Mouse (Mus musculus): ENCODE measurements at regions not wholly inside any gene's neighbourhood (a gene's known extent, or its start where the extent isn't known, plus 50 kb on each side); places are given as distances from the start of the nearest gene placed in this dataset.
"Not testable (repeated sequence)": the region's sequence is repeated elsewhere in the genome, so short reads cannot be mapped to it uniquely, and the experiment has no call there.

DNA sequence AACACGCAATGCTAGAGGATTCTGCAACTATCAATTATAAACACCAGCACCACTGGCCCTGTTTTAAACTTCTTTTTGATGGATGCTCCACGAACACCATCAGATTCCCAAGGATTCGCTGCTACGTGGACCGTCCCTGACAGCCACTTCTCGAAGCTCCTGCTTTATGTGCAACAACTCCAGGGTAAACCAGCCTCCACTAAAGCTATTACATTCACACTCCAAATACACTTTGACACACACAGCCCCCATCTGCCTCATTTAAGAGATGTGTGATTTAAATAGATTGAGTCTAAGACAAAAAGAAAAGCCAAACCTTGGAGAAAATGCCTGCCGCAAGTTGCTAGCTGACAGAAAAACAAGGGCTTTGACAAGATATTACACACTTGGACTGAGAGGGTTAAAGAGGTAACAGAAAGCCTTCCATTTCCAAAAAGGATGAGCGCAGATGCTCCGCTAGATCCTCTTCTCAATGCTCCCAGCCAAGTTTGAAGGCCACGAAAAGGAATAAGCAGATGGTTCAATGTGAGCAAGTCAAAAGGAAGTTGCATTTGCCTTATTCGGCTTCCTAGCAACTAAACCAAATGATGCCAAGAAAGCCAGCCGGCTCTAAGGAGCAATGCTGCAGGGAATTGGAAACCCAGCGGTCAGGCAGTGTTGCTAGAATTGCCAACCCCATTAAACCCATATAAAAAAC lies 54.0 kb upstream of the Cnep1r1 start:
- peak; percentile 24 for DNase-seq

DNA sequence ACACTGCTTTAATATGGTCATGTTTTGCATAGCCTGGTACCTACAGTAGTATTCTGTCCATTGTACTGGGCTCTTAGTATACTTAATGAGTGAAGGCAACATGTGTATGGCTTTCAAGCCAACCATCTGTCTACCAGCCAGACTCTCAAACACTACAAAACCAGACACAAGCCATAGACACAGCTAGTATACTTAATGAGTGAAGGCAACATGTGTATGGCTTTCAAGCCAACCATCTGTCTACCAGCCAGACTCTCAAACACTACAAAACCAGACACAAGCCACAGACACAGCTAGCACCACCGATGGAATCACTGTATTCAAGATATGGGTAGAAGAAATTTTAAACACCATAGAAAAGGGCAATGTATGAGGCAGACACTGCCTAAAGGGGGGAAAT lies 59.5 kb upstream of the Cnep1r1 start:
- DNase-seq = not testable (repeated sequence)

- no peak for DNase-seq
These were observed 60.8 kb upstream of the Cnep1r1 start for GRCm38 (mm10) chr8:88057686-88058234.

DNA sequence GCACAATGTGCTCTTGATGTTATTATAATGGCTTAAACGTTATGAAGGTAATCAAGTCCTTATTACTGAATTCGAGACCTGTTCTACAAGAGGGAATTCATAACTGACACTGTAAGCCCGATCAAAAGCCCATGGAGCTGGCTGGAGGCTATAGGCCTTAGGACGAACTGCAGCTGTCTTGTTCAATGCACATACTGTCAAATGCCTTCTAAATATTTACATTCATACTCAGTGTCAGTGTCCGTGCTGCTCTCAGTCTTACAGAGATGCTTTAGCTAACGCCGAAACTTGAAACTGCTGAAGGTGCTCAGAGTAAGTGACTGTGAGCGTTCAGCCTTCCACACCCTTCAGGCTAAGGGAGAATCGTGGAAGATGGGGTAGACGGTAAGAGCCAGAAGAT lies 67.9 kb upstream of the Cnep1r1 start:
- DNase-seq = no peak

GRCm38 (mm10) chr8:88049091-88049490 lies 69.5 kb upstream of the Cnep1r1 start:
- DNase-seq = no peak

DNA sequence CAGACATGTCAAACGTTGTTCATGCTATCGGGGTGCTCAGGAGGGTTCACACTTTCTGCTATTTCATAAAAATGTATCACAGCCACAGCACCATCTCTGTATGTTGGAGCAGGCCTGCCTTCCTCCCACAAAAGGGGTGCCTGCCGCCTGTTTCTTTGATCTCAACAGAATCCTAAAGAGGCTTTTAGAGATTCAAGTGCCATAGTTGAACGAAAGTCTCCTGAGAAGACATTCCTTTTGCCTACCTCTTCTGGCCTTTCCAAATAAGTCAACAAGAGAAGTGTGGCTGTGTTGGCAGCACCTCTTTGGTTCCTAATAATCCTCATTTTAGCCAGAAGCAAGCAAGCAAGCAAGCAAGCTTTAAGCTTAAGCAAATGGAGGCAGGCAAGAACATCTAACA lies 72.6 kb upstream of the Cnep1r1 start:
- DNase-seq = no peak

- DNase-seq = no peak
These were observed 79.3 kb upstream of the Cnep1r1 start for GRCm38 (mm10) chr8:88039286-88039685.

- DNase-seq = no peak
These were observed 78.6 kb upstream of the Zfp423 start for GRCm38 (mm10) chr8:88037994-88038393.

GRCm38 (mm10) chr8:88033054-88033453 lies 73.7 kb upstream of the Zfp423 start:
- DNase-seq = no peak

DNA sequence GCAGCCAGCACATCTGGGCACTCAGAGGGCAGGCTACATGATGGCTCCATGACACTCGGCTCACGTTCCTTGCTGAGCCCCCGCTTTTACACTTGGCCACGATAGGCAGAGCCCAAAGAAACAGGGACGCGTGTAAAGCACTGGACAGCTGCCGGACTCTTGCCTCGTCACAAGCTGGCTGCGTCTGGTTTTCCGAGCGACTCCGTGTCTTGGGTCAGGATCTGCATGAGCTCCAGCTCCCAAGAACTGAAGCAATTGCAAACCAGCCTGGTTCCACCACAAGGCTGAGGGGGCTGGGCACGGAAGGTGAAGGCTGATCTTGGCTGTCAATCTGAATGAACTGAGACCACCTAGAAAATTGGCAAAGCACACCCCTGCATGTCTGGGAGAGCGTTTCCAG lies 65.1 kb upstream of the Zfp423 start:
- DNase-seq = no peak

- peak; percentile 17 for DNase-seq
These were observed 64.0 kb upstream of the Zfp423 start for GRCm38 (mm10) chr8:88023423-88023822.

DNA sequence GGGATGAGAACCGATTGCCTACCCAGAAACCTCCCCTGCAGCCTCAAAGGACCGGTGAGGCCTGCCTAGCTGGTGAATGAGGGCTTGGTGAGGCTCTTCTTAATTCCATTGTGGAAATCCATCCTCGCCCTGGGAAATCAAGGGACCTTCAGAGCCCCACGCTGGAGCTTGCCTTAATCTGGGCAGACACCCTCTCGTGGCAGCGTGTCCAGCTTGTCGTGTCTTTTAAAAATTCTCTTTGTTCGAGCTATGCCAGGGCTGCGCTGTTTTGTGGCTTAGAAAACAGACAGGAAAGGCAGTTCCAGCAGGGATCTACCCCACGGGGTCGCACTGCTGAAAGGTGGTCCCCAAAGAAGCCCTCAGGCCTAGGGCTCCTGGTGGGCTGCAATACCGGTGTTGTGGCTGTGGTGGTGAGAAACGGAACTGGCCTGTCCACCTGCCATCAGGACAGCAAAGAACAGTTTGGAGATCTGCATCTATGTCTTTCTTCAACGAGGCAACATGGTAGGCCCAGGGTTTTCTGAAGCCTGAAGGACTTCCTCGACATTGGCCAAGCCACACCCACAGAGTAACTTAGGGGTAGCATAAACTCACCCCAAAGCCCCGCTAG lies 63.5 kb upstream of the Zfp423 start:
- no peak for DNase-seq

GRCm38 (mm10) chr8:88019243-88020115 lies 60.1 kb upstream of the Zfp423 start:
- no peak for DNase-seq

DNA sequence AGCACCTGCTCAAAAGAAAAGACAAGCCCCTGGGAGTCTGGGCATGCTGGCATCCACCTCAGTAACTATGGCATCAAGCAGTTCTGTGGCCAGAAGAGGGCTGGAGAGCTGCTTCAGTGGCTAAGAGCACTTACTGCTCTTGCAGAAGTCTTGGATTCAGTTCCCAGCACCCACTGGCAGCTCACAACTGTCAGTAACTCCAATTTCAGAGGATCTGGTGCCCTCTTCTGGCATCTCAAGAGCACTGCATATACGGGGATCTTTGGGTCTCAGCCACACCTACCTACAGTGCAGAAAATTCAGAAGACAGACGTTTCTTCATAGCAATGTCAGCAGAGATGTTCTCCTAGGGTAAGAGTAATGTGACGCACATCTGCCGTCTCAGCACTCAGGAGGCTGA lies 59.1 kb upstream of the Zfp423 start:
- DNase-seq = no peak

DNA sequence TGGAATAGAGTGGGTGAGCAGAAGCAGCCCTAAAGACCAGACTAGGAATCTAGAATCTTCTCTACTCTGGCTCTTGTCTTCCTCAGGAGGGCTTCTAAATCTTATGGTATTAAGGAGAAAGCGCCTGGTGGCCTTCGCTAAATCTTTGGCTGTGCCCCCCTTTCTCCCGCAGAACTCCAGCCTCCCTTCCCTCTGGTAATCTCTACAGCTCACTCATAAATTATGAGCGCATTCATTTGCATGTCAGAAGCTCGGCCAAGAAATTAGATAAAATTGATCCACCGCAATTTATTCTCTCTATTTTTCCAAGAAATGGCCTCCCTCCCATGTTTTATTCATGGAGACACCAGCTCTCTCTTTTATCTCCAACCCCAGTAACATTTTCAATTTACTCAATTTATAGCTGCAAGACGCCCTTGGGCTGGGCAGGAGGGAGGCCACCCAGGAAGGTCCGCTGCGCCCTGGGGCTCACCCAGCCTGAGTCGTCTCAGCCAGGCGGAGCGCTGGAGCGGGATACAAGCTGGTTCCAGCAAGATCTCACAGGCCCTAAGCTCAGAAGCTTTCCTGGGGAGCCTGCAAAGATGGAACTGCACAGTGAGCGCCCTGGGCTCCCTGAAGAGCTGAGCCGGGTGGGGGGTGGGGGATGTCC lies 52.9 kb upstream of the Zfp423 start:
- DNase-seq = no peak

DNA sequence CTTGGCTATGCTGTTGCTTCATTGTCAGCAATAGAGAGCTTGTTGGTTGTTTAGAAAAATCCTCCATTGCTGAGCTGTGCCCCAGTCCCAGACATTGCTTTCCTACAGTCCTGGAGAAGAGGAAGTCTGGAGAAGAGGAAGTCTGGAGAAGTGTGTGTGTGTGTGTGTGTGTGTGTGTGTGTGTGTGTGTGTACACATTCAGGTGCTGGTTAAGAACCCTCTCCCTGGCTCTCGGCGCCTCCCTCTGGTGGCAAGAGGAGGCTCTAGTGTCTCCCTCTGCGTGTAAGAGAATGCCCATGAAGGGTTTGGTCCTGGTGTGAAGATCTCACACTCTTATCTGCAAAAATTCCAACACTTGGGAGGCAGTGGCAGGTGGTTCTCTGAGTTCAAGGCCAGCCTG lies 51.2 kb upstream of the Zfp423 start:
- no peak for DNase-seq

DNA sequence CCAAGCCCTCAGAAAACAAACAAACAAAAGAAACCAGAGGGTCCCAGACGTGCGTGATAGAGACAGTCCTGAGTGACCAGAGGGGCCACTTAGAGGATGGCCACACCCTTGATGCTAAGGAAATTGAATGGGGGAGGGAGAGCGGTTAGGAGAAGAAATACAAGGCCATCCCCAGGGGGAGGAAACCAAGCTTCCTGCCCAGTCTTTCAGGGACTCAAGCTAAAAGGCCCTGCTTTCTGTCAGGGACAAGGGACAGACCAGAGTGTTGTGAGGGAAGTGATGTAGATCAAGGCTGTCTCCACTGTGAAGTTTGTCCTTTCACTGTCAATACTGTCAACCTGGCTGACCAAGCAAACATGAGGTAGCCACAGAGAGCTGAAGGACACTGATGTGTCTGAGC lies 50.5 kb upstream of the Zfp423 start:
- DNase-seq = no peak
